23 mouse cellular contexts compared by ENCODE assay signal in the genomic region with DNA sequence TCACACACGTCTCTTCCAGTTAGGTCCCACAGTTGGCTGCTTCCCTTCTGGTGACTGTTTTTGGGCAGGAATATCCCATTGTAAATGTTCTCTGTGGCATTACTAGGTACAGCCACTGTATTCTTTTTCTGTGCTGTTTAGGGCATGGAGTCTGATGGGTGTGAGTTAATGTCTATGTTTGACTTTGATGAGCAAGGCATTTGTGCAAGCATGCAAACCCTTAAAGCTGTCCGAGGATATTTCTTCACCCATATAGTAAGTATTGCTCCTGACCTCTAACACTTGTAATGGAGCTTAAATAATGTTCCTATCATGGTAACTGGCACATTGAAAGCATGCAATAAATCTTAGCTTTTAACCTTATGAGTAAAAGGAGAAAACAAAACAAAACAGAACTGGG.
"Had no signal": no experiment of that assay in that cellular context is flagged by ENCODE, and none has a peak within 500 bp of the region (broad histone marks: within the 10 kb centered on the region; RNA-seq: fewer than 3 reads in every experiment).

No protein-coding gene starts in this region.

- ATAC-seq: liver, postnatal 0 days; lung, postnatal 0 days; midbrain, embryonic 13.5 days; midbrain, embryonic 15.5 days had no signal

- DNase-seq: liver, embryonic 13.5 days; liver, postnatal 0 days; lung, adult 2 months; lung, postnatal 14 days; lung, postnatal 36 days; retina, postnatal 1 day; right cerebral cortex, adult 18-20 months; right cerebral cortex, postnatal 25 days; right cerebral cortex, postnatal 4 days; spleen, adult 18-20 months; thymus, adult 2 months; thymus, postnatal 25 days; thymus, postnatal 4 days had no signal

- H3K27me3 ChIP-seq: liver, embryonic 13.5 days; liver, embryonic 15.5 days; lung, embryonic 15.5 days; megakaryocyte, embryonic 14.5 days; midbrain, embryonic 13.5 days; midbrain, embryonic 15.5 days; stomach, embryonic 15.5 days had no signal

- H3K36me3 ChIP-seq: liver, embryonic 13.5 days; liver, embryonic 15.5 days; lung, embryonic 15.5 days; midbrain, embryonic 13.5 days; midbrain, embryonic 15.5 days; stomach, embryonic 15.5 days had no signal

- H3K4me1 ChIP-seq: liver, embryonic 13.5 days; liver, embryonic 15.5 days; lung, embryonic 15.5 days; megakaryocyte, embryonic 14.5 days; midbrain, embryonic 13.5 days; midbrain, embryonic 15.5 days; stomach, embryonic 15.5 days had no signal

- H3K4me2 ChIP-seq: liver, embryonic 13.5 days; liver, embryonic 15.5 days; lung, embryonic 15.5 days; midbrain, embryonic 11.5 days; midbrain, embryonic 13.5 days; midbrain, embryonic 15.5 days; stomach, embryonic 15.5 days had no signal

- H3K27ac ChIP-seq: liver, embryonic 13.5 days; liver, embryonic 15.5 days; lung, embryonic 15.5 days; macrophage; midbrain, embryonic 13.5 days; midbrain, embryonic 15.5 days; stomach, embryonic 15.5 days; stomach, postnatal 0 days had no signal

- H3K4me3 ChIP-seq: liver, embryonic 13.5 days; liver, embryonic 15.5 days; lung, embryonic 15.5 days; megakaryocyte, embryonic 14.5 days; midbrain, embryonic 13.5 days; midbrain, embryonic 15.5 days; stomach, embryonic 15.5 days had no signal

- H3K9me3 ChIP-seq: liver, embryonic 13.5 days; liver, embryonic 15.5 days; lung, embryonic 15.5 days; midbrain, embryonic 13.5 days; midbrain, embryonic 15.5 days; stomach, embryonic 15.5 days had no signal

- H3K9ac ChIP-seq: liver, embryonic 13.5 days; liver, embryonic 15.5 days; liver, postnatal 0 days; lung, embryonic 15.5 days; midbrain, embryonic 13.5 days; midbrain, embryonic 15.5 days; stomach, embryonic 15.5 days had no signal
